Mouse (Mus musculus) CH12.LX (cell line): ENCODE results near the gene Rrm1.

ENCODE experiments used
- CTCF ChIP-seq, 2 experiments: IDR thresholded peaks in 1 of 2; conservative IDR thresholded peaks in 1 of 2; 2 replicates each; pipeline ENCODE4 v1.5.1; 2011 to 2012; ENCODE audit warnings: low read depth in 2 of 2, low read length in 2 of 2, improper control_type of control experiment in 1 of 2, inconsistent platforms in 1 of 2, mild to moderate bottlenecking in 1 of 2, moderate library complexity in 1 of 2
- EP300 ChIP-seq: IDR thresholded peaks from 2 replicates; pipeline ENCODE4 v1.6.1; 2011; ENCODE audit warnings: low read length, improper control_type of control experiment
- MAFK ChIP-seq: IDR thresholded peaks from 2 replicates; pipeline ENCODE4 v1.6.1; 2011; ENCODE audit warnings: low read length, improper control_type of control experiment; ENCODE audit not compliant: insufficient replicate concordance
- MAX ChIP-seq: IDR thresholded peaks from 2 replicates; pipeline ENCODE4 v1.6.1; 2011; ENCODE audit warnings: low read length, improper control_type of control experiment
- NRF1 ChIP-seq: IDR thresholded peaks from 2 replicates; pipeline ENCODE4 v1.6.1; 2014; ENCODE audit warnings: low read depth, mild to moderate bottlenecking, inconsistent platforms, low read length, improper control_type of control experiment, moderate library complexity
- POLR2A ChIP-seq: IDR thresholded peaks from 2 replicates; pipeline ENCODE4 v1.6.1; 2011; ENCODE audit warnings: low read depth, mild to moderate bottlenecking, improper control_type of control experiment, low read length
- USF2 ChIP-seq: conservative IDR thresholded peaks from 2 replicates; pipeline ENCODE4 v1.6.1; 2011; ENCODE audit warnings: low read depth, low read length, improper control_type of control experiment

DNA sequence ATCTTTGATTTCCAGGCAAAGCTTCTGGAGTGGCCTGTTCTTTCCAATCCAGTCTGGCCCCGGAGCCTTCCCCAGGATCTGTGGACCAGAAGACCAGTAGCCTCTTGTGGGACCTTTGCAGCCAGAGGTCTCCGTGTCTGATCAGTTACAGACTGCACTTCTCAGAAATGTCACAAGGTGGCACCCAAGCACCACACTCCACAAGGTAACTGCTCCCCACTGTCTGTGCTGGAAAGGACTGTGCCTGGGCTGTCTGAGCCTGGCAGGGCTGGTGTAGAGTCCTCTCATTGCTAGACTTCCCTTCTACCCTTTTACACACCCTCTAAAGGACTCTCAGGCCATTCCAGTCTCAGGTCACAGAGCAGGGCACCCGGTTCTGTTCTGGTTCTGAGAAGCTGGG is 65.4 kb downstream of the Rrm1 start:
- TF ChIP-seq EP300 = no peak
- TF ChIP-seq USF2 = no peak
- TF ChIP-seq CTCF (conservative IDR thresholded peaks at IDR 0.05 in 1 of 2, IDR thresholded peaks at IDR 0.05 in 1 of 2; ENCODE audit: low read depth in 2 of 2, low read length in 2 of 2) = peak; percentile 72 to 93
- no peak for TF ChIP-seq MAFK
- no peak for TF ChIP-seq NRF1
- TF ChIP-seq POLR2A = no peak
- no peak for TF ChIP-seq MAX
